Mouse (Mus musculus) embryo, embryonic 10.5 days (tissue): Measurements from ENCODE around the gene Vdac1.

Experiments
- DNase-seq: peaks from one replicate; pipeline ENCODE4 v3.0.0-alpha.2; 2015; ENCODE audit warnings: low spot score

Gene Vdac1

GRCm38 (mm10) chr11:52421053-52421778 lies 60.6 kb downstream of the Vdac1 start:
- peak; percentile 87 for DNase-seq

DNA sequence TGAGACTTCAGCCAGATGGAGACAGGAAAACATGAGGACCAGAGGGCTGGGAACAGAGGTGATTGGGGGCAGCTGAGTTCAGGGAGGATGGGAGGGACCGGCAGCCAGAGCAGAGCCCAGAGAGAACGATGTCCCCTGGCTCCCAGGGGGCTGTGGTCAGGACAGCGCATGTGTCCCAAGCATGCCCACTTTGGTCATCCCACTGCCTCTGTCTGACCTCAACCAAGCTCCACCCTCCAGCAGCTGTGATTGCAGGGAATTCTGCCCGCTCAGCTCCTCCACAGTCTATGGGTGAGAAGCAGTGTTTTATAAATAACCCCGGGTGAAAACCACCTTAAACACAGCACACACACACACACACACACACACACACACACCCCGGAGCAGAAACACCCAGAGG lies 68.8 kb downstream of the Vdac1 start:
- DNase-seq = no peak

GRCm38 (mm10) chr11:52431594-52431993 lies 70.9 kb downstream of the Vdac1 start:
- DNase-seq = no peak

DNA sequence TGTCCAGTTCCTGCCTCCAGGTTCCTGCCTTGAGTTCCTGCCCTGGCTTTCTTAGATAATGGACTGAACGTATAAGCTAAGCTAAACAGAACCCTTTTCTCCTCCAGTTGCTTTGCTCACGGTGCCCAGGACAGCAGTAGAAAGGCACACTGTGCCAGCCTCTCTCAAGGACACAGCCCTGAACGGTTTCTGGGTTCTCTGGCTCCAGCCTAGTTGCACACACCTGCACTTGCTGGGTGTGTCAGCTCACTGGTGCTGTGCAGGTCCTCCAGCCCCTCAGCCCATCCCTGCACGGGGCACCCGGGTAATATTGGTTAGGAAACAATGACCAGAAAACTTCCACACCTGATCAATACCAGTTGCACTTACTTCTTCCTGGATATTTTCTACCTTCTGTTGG lies 71.5 kb downstream of the Vdac1 start:
- no peak for DNase-seq

DNA sequence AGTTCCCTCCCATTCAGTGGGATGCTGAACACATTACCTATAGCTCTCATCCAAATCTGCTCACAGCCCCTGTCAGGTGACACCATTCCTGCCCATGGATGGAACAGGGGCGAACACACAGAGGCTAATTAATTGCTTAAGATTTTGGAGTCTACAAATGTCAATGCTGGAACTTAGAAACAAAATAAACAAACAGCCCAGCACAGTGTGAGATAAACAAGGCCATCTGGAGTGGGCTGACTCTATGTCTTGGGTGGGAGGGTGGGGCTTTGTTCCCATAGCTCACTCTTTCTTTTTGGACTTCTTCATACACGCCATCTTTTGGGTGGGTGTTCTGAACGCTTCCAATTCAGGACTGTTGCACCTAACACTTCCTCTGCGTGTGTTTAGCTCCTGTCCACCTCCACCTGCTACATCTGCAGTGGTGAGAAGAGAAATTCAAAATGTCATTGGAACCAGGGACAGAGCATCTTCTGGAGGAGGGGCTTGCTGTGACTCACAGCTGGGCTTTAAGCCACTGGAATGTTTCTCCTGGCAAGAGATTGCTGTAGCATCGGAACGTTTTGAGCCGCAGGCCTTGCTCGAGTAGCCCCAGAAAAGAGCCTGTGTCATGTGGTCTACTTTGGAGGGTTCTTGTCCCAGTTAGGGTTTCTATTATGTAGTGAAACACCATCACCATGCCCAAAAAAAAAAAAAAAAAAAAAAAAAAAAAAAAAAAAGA lies 72.6 kb downstream of the Vdac1 start:
- no peak for DNase-seq

- DNase-seq = no peak
These were observed 73.1 kb downstream of the Vdac1 start for GRCm38 (mm10) chr11:52433797-52434195.

- DNase-seq = no peak
These were observed 74.8 kb downstream of the Vdac1 start for GRCm38 (mm10) chr11:52435466-52435865.

DNA sequence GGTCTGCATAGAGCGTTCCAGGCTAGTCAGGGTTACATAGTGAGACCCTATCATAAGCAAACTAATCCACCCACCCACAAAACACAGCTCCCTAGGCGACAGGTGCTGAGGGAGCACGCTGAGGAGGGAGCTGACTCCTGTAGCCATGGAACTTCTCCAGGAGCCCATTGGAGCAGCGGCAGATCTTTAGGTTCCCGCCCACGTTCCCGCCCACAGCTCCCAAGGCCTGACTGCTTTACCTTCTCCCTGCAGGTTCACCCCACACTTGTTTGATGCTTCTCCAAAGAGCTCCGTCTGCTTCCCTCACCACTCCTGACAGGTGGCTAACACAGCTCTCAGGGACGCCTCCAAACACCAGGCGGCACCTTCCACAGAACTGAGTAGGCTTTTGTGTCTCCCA lies 76.5 kb downstream of the Vdac1 start:
- DNase-seq = no peak
